Mouse (Mus musculus) CH12.LX (cell line): ENCODE results near the gene Nemp1. TPM values are rescaled to one million over a fixed set of nuclear protein-coding genes. Genes with fewer than 3 reads are reported as not detected.

Source experiments
- DNase-seq: peaks from one replicate; pipeline ENCODE4 v3.0.0-alpha.2; 2013; ENCODE audit errors: extremely low read depth
- H3K27ac ChIP-seq: 2 replicates; pipeline ENCODE4 v1.5.1; 2012; ENCODE audit warnings: low read depth, mild to moderate bottlenecking, control low read depth, moderate library complexity; ENCODE audit not compliant: insufficient read depth
- H3K27me3 ChIP-seq: replicated peaks from 2 replicates; pipeline ENCODE3; 2012; ENCODE audit warnings: inconsistent platforms
- H3K36me3 ChIP-seq, 2 experiments: replicated peaks in 1 of 2; 2 replicates each; pipeline versions ENCODE3 to v1.6.1; 2012; ENCODE audit warnings: inconsistent platforms in 1 of 2, low read length in 1 of 2, mild to moderate bottlenecking in 1 of 2, mixed read lengths in 1 of 2, moderate library complexity in 1 of 2; ENCODE audit not compliant: control insufficient read depth in 1 of 2, insufficient read depth in 1 of 2
- H3K4me1 ChIP-seq, 2 experiments: 2 replicates each; pipeline ENCODE4 v1.6.1; 2012; ENCODE audit warnings: inconsistent platforms in 1 of 2, moderate library complexity in 1 of 2; ENCODE audit not compliant: insufficient read depth in 2 of 2, control insufficient read depth in 1 of 2
- H3K4me2 ChIP-seq: 2 replicates; pipeline ENCODE4 v1.6.1; 2012; ENCODE audit warnings: low read depth, mild to moderate bottlenecking, control low read depth; ENCODE audit not compliant: poor library complexity, insufficient read depth, severe bottlenecking
- H3K4me3 ChIP-seq, 3 experiments: fragments of 150-350 bp in 1 of 3; sonication (generic) in 1 of 3; replicated peaks in 1 of 3; 2 replicates each; pipeline versions ENCODE3 to v1.5.1; 2011 to 2012; ENCODE audit warnings: low read depth in 2 of 3, low read length in 2 of 3, mild to moderate bottlenecking in 2 of 3, moderate library complexity in 2 of 3, control low read depth in 1 of 3, improper control_type of control experiment in 1 of 3, inconsistent platforms in 1 of 3, mixed read lengths in 1 of 3; ENCODE audit not compliant: poor library complexity in 1 of 3
- H3K79me2 ChIP-seq: replicated peaks from 2 replicates; pipeline ENCODE4 v1.6.1; 2012; ENCODE audit warnings: mild to moderate bottlenecking, moderate library complexity; ENCODE audit not compliant: control insufficient read depth, poor library complexity, insufficient read depth, severe bottlenecking; ENCODE audit errors: extremely low read depth
- H3K9ac ChIP-seq: 2 replicates; pipeline ENCODE4 v1.6.1; 2012; ENCODE audit warnings: low read depth, mild to moderate bottlenecking, control low read depth, moderate library complexity; ENCODE audit not compliant: insufficient read depth
- H3K9me3 ChIP-seq: replicated peaks from 2 replicates; pipeline ENCODE3; 2012; ENCODE audit warnings: low read length, inconsistent platforms, mixed read lengths
- BHLHE40 ChIP-seq: IDR thresholded peaks from 2 replicates; pipeline ENCODE4 v1.6.1; 2011; ENCODE audit warnings: mild to moderate bottlenecking, low read depth, low read length, improper control_type of control experiment
- CHD1 ChIP-seq: IDR thresholded peaks from 2 replicates; pipeline ENCODE4 v1.6.1; 2012; ENCODE audit warnings: low read depth, low read length, improper control_type of control experiment, inconsistent platforms
- CHD2 ChIP-seq: IDR thresholded peaks from 2 replicates; pipeline ENCODE4 v1.6.1; 2011; ENCODE audit warnings: low read length, improper control_type of control experiment
- CTCF ChIP-seq, 2 experiments: IDR thresholded peaks in 1 of 2; conservative IDR thresholded peaks in 1 of 2; 2 replicates each; pipeline ENCODE4 v1.5.1; 2011 to 2012; ENCODE audit warnings: low read depth in 2 of 2, low read length in 2 of 2, improper control_type of control experiment in 1 of 2, inconsistent platforms in 1 of 2, mild to moderate bottlenecking in 1 of 2, moderate library complexity in 1 of 2
- E2F4 ChIP-seq: IDR thresholded peaks from 2 replicates; pipeline ENCODE4 v1.6.1; 2011; ENCODE audit warnings: low read depth, low read length, improper control_type of control experiment; ENCODE audit not compliant: insufficient replicate concordance
- ELF1 ChIP-seq: IDR thresholded peaks from 2 replicates; pipeline ENCODE4 v1.6.1; 2014; ENCODE audit warnings: low read depth, mild to moderate bottlenecking, inconsistent platforms, low read length, improper control_type of control experiment
- EP300 ChIP-seq: IDR thresholded peaks from 2 replicates; pipeline ENCODE4 v1.6.1; 2011; ENCODE audit warnings: low read length, improper control_type of control experiment
- ETS1 ChIP-seq: conservative IDR thresholded peaks from 2 replicates; pipeline ENCODE4 v1.6.1; 2012; ENCODE audit warnings: low read depth, mild to moderate bottlenecking, inconsistent platforms, low read length, improper control_type of control experiment, moderate library complexity
- GABPA ChIP-seq: IDR thresholded peaks from 2 replicates; pipeline ENCODE4 v1.6.1; 2012; ENCODE audit warnings: low read depth, low read length, improper control_type of control experiment, inconsistent platforms; ENCODE audit not compliant: insufficient replicate concordance
- HCFC1 ChIP-seq: IDR thresholded peaks from 2 replicates; pipeline ENCODE4 v1.6.1; 2012; ENCODE audit warnings: low read depth, mild to moderate bottlenecking, inconsistent platforms, low read length, improper control_type of control experiment
- IRF4 ChIP-seq: IDR thresholded peaks from 2 replicates; pipeline ENCODE4 v1.6.1; 2014; ENCODE audit warnings: low read depth, mild to moderate bottlenecking, inconsistent platforms, low read length, improper control_type of control experiment
- JUN ChIP-seq: IDR thresholded peaks from 2 replicates; pipeline ENCODE4 v1.6.1; 2011; ENCODE audit warnings: low read depth, mild to moderate bottlenecking, low read length, improper control_type of control experiment, moderate library complexity; ENCODE audit not compliant: insufficient read depth
- JUND ChIP-seq: conservative IDR thresholded peaks from 2 replicates; pipeline ENCODE4 v1.6.1; 2011; ENCODE audit warnings: low read depth, low read length, improper control_type of control experiment
- KAT2A ChIP-seq: IDR thresholded peaks from 2 replicates; pipeline ENCODE4 v1.6.1; 2012; ENCODE audit warnings: low read length, improper control_type of control experiment, inconsistent platforms; ENCODE audit not compliant: insufficient replicate concordance
- MAFK ChIP-seq: IDR thresholded peaks from 2 replicates; pipeline ENCODE4 v1.6.1; 2011; ENCODE audit warnings: low read length, improper control_type of control experiment; ENCODE audit not compliant: insufficient replicate concordance
- MAX ChIP-seq: IDR thresholded peaks from 2 replicates; pipeline ENCODE4 v1.6.1; 2011; ENCODE audit warnings: low read length, improper control_type of control experiment
- MAZ ChIP-seq: IDR thresholded peaks from 2 replicates; pipeline ENCODE4 v1.6.1; 2012; ENCODE audit warnings: low read depth, mild to moderate bottlenecking, inconsistent platforms, low read length, improper control_type of control experiment, moderate library complexity
- MEF2A ChIP-seq: IDR thresholded peaks from 2 replicates; pipeline ENCODE4 v1.6.1; 2014; ENCODE audit warnings: low read depth, mild to moderate bottlenecking, inconsistent platforms, low read length, improper control_type of control experiment, borderline replicate concordance
- MXI1 ChIP-seq: IDR thresholded peaks from 2 replicates; pipeline ENCODE4 v1.6.1; 2011; ENCODE audit warnings: mild to moderate bottlenecking, low read depth, low read length, improper control_type of control experiment
- MYC ChIP-seq: IDR thresholded peaks from 2 replicates; pipeline ENCODE4 v1.6.1; 2011; ENCODE audit warnings: low read depth, mild to moderate bottlenecking, improper control_type of control experiment, low read length
- NELFE ChIP-seq: IDR thresholded peaks from 2 replicates; pipeline ENCODE4 v1.6.1; 2011; ENCODE audit warnings: low read depth, low read length, improper control_type of control experiment
- NRF1 ChIP-seq: IDR thresholded peaks from 2 replicates; pipeline ENCODE4 v1.6.1; 2014; ENCODE audit warnings: low read depth, mild to moderate bottlenecking, inconsistent platforms, low read length, improper control_type of control experiment, moderate library complexity
- PAX5 ChIP-seq: IDR thresholded peaks from 2 replicates; pipeline ENCODE4 v1.6.1; 2012; ENCODE audit warnings: low read length, inconsistent platforms, mixed read lengths
- POLR2A ChIP-seq: IDR thresholded peaks from 2 replicates; pipeline ENCODE4 v1.6.1; 2011; ENCODE audit warnings: low read depth, mild to moderate bottlenecking, improper control_type of control experiment, low read length
- POLR2AphosphoS2 ChIP-seq: IDR thresholded peaks from 2 replicates; pipeline ENCODE4 v1.6.1; 2011; ENCODE audit warnings: low read depth, low read length, improper control_type of control experiment
- RAD21 ChIP-seq: IDR thresholded peaks from 2 replicates; pipeline ENCODE4 v1.6.1; 2011; ENCODE audit warnings: low read depth, mild to moderate bottlenecking, low read length, improper control_type of control experiment, moderate library complexity
- RCOR1 ChIP-seq: conservative IDR thresholded peaks from 2 replicates; pipeline ENCODE4 v1.6.1; 2012; ENCODE audit warnings: low read depth, mild to moderate bottlenecking, inconsistent platforms, low read length, improper control_type of control experiment
- SIN3A ChIP-seq: IDR thresholded peaks from 2 replicates; pipeline ENCODE4 v1.6.1; 2012; ENCODE audit warnings: low read length, improper control_type of control experiment, inconsistent platforms
- SMC3 ChIP-seq: IDR thresholded peaks from 2 replicates; pipeline ENCODE4 v1.6.1; 2011; ENCODE audit warnings: low read depth, low read length, improper control_type of control experiment
- TBP ChIP-seq: conservative IDR thresholded peaks from 2 replicates; pipeline ENCODE4 v1.6.1; 2011; ENCODE audit warnings: low read depth, low read length, improper control_type of control experiment
- TCF12 ChIP-seq: IDR thresholded peaks from 2 replicates; pipeline ENCODE4 v1.6.1; 2014; ENCODE audit warnings: low read depth, mild to moderate bottlenecking, inconsistent platforms, low read length, improper control_type of control experiment
- UBTF ChIP-seq: IDR thresholded peaks from 2 replicates; pipeline ENCODE4 v1.6.1; 2012; ENCODE audit warnings: low read depth, mild to moderate bottlenecking, inconsistent platforms, low read length, improper control_type of control experiment, moderate library complexity
- USF1 ChIP-seq: IDR thresholded peaks from 2 replicates; pipeline ENCODE4 v1.6.1; 2014; ENCODE audit warnings: low read depth, mild to moderate bottlenecking, inconsistent platforms, low read length, improper control_type of control experiment
- USF2 ChIP-seq: conservative IDR thresholded peaks from 2 replicates; pipeline ENCODE4 v1.6.1; 2011; ENCODE audit warnings: low read depth, low read length, improper control_type of control experiment
- ZC3H11A ChIP-seq: IDR thresholded peaks from 2 replicates; pipeline ENCODE4 v1.6.1; 2012; ENCODE audit warnings: low read depth, mild to moderate bottlenecking, inconsistent platforms, low read length, improper control_type of control experiment
- ZKSCAN1 ChIP-seq: IDR thresholded peaks from 2 replicates; pipeline ENCODE4 v1.6.1; 2012; ENCODE audit warnings: low read depth, inconsistent platforms, low read length, improper control_type of control experiment, borderline replicate concordance
- ZMIZ1 ChIP-seq: IDR thresholded peaks from 2 replicates; pipeline ENCODE4 v1.6.1; 2012; ENCODE audit warnings: low read depth, mild to moderate bottlenecking, inconsistent platforms, low read length, improper control_type of control experiment
- ZNF384 ChIP-seq: IDR thresholded peaks from 2 replicates; pipeline ENCODE4 v1.6.1; 2012; ENCODE audit warnings: low read depth, low read length, improper control_type of control experiment, inconsistent platforms
- dilution Hi-C: fragments of 300-500 bp; cut with MboI; formaldehyde crosslinking; loops from 2 replicates; pipeline ENCODE4 v1.14.3; 2020; ENCODE audit warnings: low sequenced_read_pairs; ENCODE audit not compliant: extremely low pct_unique_long_range_greater_than_20kb, extremely low pct_ligation_motif_present
- in situ Hi-C: fragments of 300-500 bp; cut with MboI; formaldehyde crosslinking; loops from 3 replicates; pipeline ENCODE4 v1.14.3; 2019; ENCODE audit warnings: low sequenced_read_pairs, low pct_ligation_motif_present, low pct_unique_long_range_greater_than_20kb, mixed read lengths
- polyA plus RNA-seq: library from polyadenylated mRNA; unstranded; fragments of >175 nt; gene quantifications from 2 replicates; pipeline ENCODE4 v1.2.1, GENCODE M21; 2012; ENCODE audit warnings: low read depth; ENCODE audit not compliant: insufficient read length
- total RNA-seq, 2 experiments: library from RNA; depleted of rRNA; stranded (reverse); fragments of 300-350 nt in 1 of 2; fragments of >200 nt in 1 of 2; gene quantifications; 2 replicates each; pipeline ENCODE4 v1.2.3; 2012 to 2014

The Nemp1 gene
- total and polyA plus RNA-seq, 3 experiments, result 8.3 to 17.4 (median 13.2) TPM

DNA sequence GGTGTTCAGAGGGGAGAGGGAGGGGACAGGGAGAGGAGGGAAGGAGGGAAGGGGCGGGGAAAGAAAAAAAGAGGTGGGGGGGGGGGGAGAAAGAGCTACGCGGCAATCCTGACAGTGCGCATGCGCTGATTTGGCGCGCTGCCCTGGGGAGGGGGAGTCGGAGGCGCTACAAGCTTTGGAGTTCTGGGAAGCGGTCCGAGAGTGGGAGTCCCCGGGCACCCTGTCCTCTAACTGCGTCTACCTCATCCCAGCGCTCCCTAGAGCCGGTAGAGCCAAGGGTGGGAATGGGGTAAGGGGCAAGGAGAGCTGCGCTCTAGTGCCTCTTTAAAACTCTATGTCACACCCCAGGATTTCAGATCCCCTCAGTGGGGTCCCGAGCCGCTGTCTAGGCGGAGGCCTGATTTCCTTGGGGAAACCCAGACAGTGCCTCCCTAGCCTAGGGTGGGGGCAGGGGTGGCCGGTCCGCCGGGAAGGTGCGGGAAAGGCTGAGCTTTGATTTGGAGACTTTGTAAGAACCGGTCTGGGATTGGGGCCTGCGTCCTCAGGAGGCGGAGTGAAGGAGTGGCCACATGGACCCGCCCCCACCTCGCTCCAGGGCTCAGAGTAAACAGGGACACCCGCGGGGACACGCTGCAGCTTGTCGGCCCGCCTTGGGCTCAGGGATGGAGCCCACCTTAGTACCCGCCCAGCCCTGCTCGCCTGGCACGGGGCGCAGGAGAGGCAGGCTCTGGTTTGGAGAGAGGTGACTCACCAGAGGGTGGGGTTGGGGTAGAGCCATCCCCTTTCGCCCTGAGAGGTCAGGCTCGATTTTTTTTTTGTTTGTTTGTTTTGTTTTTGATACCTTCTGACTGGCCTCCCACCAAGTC, 45.3 kb upstream of the Nemp1 start:
- no peaks in the 10 kb centered on the region for H3K79me2 ChIP-seq
- in situ Hi-C loops, result no loop called here
- peak overlapping the region; percentile 39; the same call in 1 of the 2 replicates for H3K27ac ChIP-seq
- dilution Hi-C loops, result no loop called here
- peaks cover 6% of the 10 kb centered on the region for H3K9me3 ChIP-seq
- peak overlapping the region; percentile 60 for H3K4me2 ChIP-seq
- H3K4me3 ChIP-seq, result peak overlapping the region; percentile 65 to 75 (median 69)
- H3K36me3 ChIP-seq, result no peaks in the 10 kb centered on the region
- H3K27me3 ChIP-seq, result peaks cover 22% of the 10 kb centered on the region
- TF ChIP-seq UBTF, result no peak
- no peak for TF ChIP-seq USF2
- TF ChIP-seq IRF4, result 0 out of 2 replicates have a peak, but pooled peaks have one; percentile 4
- no peak for TF ChIP-seq MAFK
- TF ChIP-seq E2F4, result 0 out of 2 replicates have a peak, but pooled peaks have one; percentile 57
- no peak for TF ChIP-seq HCFC1
- no peak for TF ChIP-seq ETS1
- TF ChIP-seq NELFE, result 0 out of 2 replicates have a peak, but pooled peaks have one; percentile 33
- TF ChIP-seq JUND, result no peak
- no peak for TF ChIP-seq EP300
- TF ChIP-seq RCOR1, result no peak
- TF ChIP-seq TBP, result no peak
- no peak for TF ChIP-seq CHD2
- no peak for TF ChIP-seq RAD21
- no peak for TF ChIP-seq JUN
- no peak for TF ChIP-seq CTCF (conservative IDR thresholded peaks at IDR 0.05 in 1 of 2, IDR thresholded peaks at IDR 0.05 in 1 of 2; ENCODE audit: low read depth in 2 of 2, low read length in 2 of 2)
- TF ChIP-seq KAT2A, result no peak
- TF ChIP-seq ZC3H11A, result no peak
- no peak for TF ChIP-seq ZMIZ1
- peak; percentile 81 for TF ChIP-seq MAZ
- TF ChIP-seq MAX, result no peak; the same call in 1 of the 2 replicates
- TF ChIP-seq BHLHE40, result no peak
- TF ChIP-seq ELF1, result no peak
- peak; percentile 84 for TF ChIP-seq NRF1
- no peak; the same call in 1 of the 2 replicates for TF ChIP-seq SIN3A
- TF ChIP-seq CHD1, result 0 out of 2 replicates have a peak, but pooled peaks have one; percentile 34
- TF ChIP-seq POLR2A, result peak; percentile 48; the same call in 1 of the 2 replicates
- TF ChIP-seq MYC, result no peak
- no peak for TF ChIP-seq ZKSCAN1
- TF ChIP-seq USF1, result no peak
- TF ChIP-seq MXI1, result peak; percentile 36; the same call in 1 of the 2 replicates
- TF ChIP-seq MEF2A, result no peak
- no peak for TF ChIP-seq POLR2AphosphoS2
- peak; percentile 67 for TF ChIP-seq ZNF384
- TF ChIP-seq GABPA, result no peak
- no peak for TF ChIP-seq TCF12
- no peak for TF ChIP-seq SMC3
- no peak for TF ChIP-seq PAX5
- peak overlapping the region; percentile 58 for H3K9ac ChIP-seq
- peaks cover 0 to 37% of the 10 kb centered on the region in 2 experiments; a peak in 2 of 4 replicates for H3K4me1 ChIP-seq
- peak; percentile 71 for DNase-seq
